Mouse (Mus musculus) midbrain, postnatal 0 days (tissue): ENCODE measurements around the gene Cdc42ep2. TPM values are rescaled to one million over a fixed set of nuclear protein-coding genes. Genes with fewer than 3 reads are reported as not detected.

Experiments used
- ATAC-seq: fragments of 200-750 bp; cut with Nextera tagmentation; 2 replicates; pipeline ENCODE4 v1.8.0; 2017; ENCODE audit warnings: moderate number of reproducible peaks, mild to moderate bottlenecking, moderate TSS enrichment, moderate library complexity; ENCODE audit not compliant: low FRiP score
- DNase-seq: peaks from one replicate; pipeline ENCODE4 v3.0.0-alpha.2; 2015; ENCODE audit warnings: low spot score
- H3K27ac ChIP-seq: fragments of 300-500 bp; sonication (generic); 2 replicates; pipeline ENCODE4 v1.5.1; 2014; ENCODE audit warnings: low read depth, mild to moderate bottlenecking, low read length, mixed read lengths
- H3K27me3 ChIP-seq: fragments of 300-500 bp; sonication (generic); 2 replicates; pipeline ENCODE4 v1.6.1; 2014; ENCODE audit warnings: low read length, control low read depth, mixed read lengths; ENCODE audit not compliant: insufficient read depth
- H3K36me3 ChIP-seq: fragments of 300-500 bp; sonication (generic); 2 replicates; pipeline ENCODE4 v1.6.1; 2014; ENCODE audit warnings: low read length, control low read depth, mixed read lengths; ENCODE audit not compliant: insufficient read depth
- H3K4me1 ChIP-seq: fragments of 300-500 bp; sonication (generic); 2 replicates; pipeline ENCODE4 v1.6.1; 2014; ENCODE audit warnings: mild to moderate bottlenecking, control low read depth, antibody characterized with exemption, low read length, mixed read lengths; ENCODE audit not compliant: insufficient read depth
- H3K4me2 ChIP-seq: fragments of 300-500 bp; sonication (generic); 2 replicates; pipeline ENCODE4 v1.6.1; 2014; ENCODE audit warnings: low read depth, mild to moderate bottlenecking, low read length, mixed read lengths; ENCODE audit not compliant: poor library complexity, severe bottlenecking
- H3K4me3 ChIP-seq: fragments of 300-500 bp; sonication (generic); 2 replicates; pipeline ENCODE4 v1.5.1; 2014; ENCODE audit warnings: low read depth, mild to moderate bottlenecking, low read length, moderate library complexity
- H3K9ac ChIP-seq: fragments of 300-500 bp; sonication (generic); replicated peaks from 2 replicates; pipeline ENCODE4 v1.6.1; 2014; ENCODE audit warnings: mild to moderate bottlenecking, low read length, moderate library complexity, mixed read lengths; ENCODE audit not compliant: poor library complexity, severe bottlenecking
- H3K9me3 ChIP-seq: fragments of 300-500 bp; sonication (generic); 2 replicates; pipeline ENCODE4 v1.6.1; 2016; ENCODE audit warnings: low read length, control low read depth
- CTCF ChIP-seq: IDR thresholded peaks from 2 replicates; pipeline ENCODE4 v1.5.1; 2016; ENCODE audit warnings: antibody characterized with exemption, mild to moderate bottlenecking
- WGBS: fragments of 180-500 bp; shearing (Covaris S2); extraction: QIAGEN DNeasy Blood & Tissue Kit; methylation state at CpG from one replicate; pipeline ENCODE4 v1.1.7; 2014; 5-methylcytosine and 5-hydroxymethylcytosine counted together
- polyA plus RNA-seq: library from polyadenylated mRNA; unstranded; fragments of >200 nt; fragmentation: Nextera tagmentation; extraction: Ambion mirVana; gene quantifications from 2 replicates; pipeline ENCODE4 v1.2.1, GENCODE M21; 2015
- total RNA-seq: library from RNA; depleted of rRNA; stranded (reverse); fragments of >200 nt; gene quantifications from 2 replicates; pipeline ENCODE4 v1.2.3, GENCODE M21; 2014

Gene Cdc42ep2
- total and polyA plus RNA-seq, 2 experiments from 2014 or later: 19.2 to 28.4 TPM

GRCm38 (mm10) chr19:5925311-5925855 lies 767 bp upstream of the Cdc42ep2 start:
- ATAC-seq (no peak), DNase-seq (no peak)
- H3K27me3 ChIP-seq: no peaks in the 10 kb centered on the region
- 26% methylated on average over 11 of the region's 11 CpGs for WGBS
- no peaks in the 10 kb centered on the region; the same call in 1 of the 2 replicates for H3K4me1 ChIP-seq
- H3K27ac ChIP-seq: peak overlapping the region; percentile 26; the same call in 1 of the 2 replicates
- peak overlapping the region; percentile 69 for H3K4me3 ChIP-seq
- peak overlapping the region; percentile 73 for H3K9ac ChIP-seq
- H3K4me2 ChIP-seq: peak overlapping the region; percentile 71
- H3K9me3 ChIP-seq: no peaks in the 10 kb centered on the region
- no peaks in the 10 kb centered on the region for H3K36me3 ChIP-seq
- no peak for TF ChIP-seq CTCF

- Histone ChIP-seq H3K36me3 (no peaks in the 10 kb centered on the region), H3K4me2 (peak overlapping the region; percentile 71), H3K4me1 (no peaks in the 10 kb centered on the region; the same call in 1 of the 2 replicates), H3K27ac (peak overlapping the region; percentile 76), H3K9me3 (no peaks in the 10 kb centered on the region), H3K4me3 (peak overlapping the region; percentile 69), H3K9ac (peak overlapping the region; percentile 73), H3K27me3 (no peaks in the 10 kb centered on the region)
- peak; percentile 95 for DNase-seq
- peak; percentile 86 for TF ChIP-seq CTCF
- ATAC-seq: peak; percentile 80
- under 1% methylated on average over 38 of the region's 38 CpGs for WGBS
Measured at GRCm38 (mm10) chr19:5923990-5924712, 465 bp downstream of the Cdc42ep2 start.

- H3K4me1 ChIP-seq: no peaks in the 10 kb centered on the region; the same call in 1 of the 2 replicates
Measured at GRCm38 (mm10) chr19:5922963-5923362, 1.7 kb downstream of the Cdc42ep2 start.

GRCm38 (mm10) chr19:5922119-5922942 lies 2.3 kb downstream of the Cdc42ep2 start:
- H3K9ac ChIP-seq: 0 out of 2 replicates have a peak overlapping the region, but pooled peaks have one; percentile 24
- no peak overlapping the region for H3K4me3 ChIP-seq
- no peaks in the 10 kb centered on the region; the same call in 1 of the 2 replicates for H3K4me1 ChIP-seq
- peaks cover 15% of the 10 kb centered on the region for H3K36me3 ChIP-seq
- no peak overlapping the region for H3K27ac ChIP-seq
- H3K9me3 ChIP-seq: no peaks in the 10 kb centered on the region
- peak overlapping the region; percentile 20 for H3K4me2 ChIP-seq
- H3K27me3 ChIP-seq: no peaks in the 10 kb centered on the region
- DNase-seq (no peak), ATAC-seq (no peak)
- 77% methylated on average over 15 of the region's 15 CpGs for WGBS
- no peak for TF ChIP-seq CTCF

More at GRCm38 (mm10) chr19:5922963-5923362, 1.7 kb downstream of the Cdc42ep2 start:
- Histone ChIP-seq H3K4me2 (no peak overlapping the region), H3K9ac (no peak overlapping the region), H3K27ac (no peak overlapping the region), H3K27me3 (no peaks in the 10 kb centered on the region), H3K36me3 (peaks cover 9% of the 10 kb centered on the region), H3K9me3 (no peaks in the 10 kb centered on the region), H3K4me3 (no peak overlapping the region)
- DNase-seq (no peak), ATAC-seq (no peak)
- WGBS: 92% methylated on average over 3 of the region's 3 CpGs
- no peak for TF ChIP-seq CTCF

GRCm38 (mm10) chr19:5921715-5922114 lies 2.9 kb downstream of the Cdc42ep2 start:
- H3K27ac ChIP-seq: no peak overlapping the region
- H3K4me2 ChIP-seq: peak overlapping the region; percentile 20
- TF ChIP-seq CTCF: no peak
- no peak overlapping the region for H3K4me3 ChIP-seq
- H3K27me3 ChIP-seq: no peaks in the 10 kb centered on the region
- ATAC-seq (no peak), DNase-seq (no peak)
- 21% methylated on average over 9 of the region's 9 CpGs for WGBS
- H3K9ac ChIP-seq: 0 out of 2 replicates have a peak overlapping the region, but pooled peaks have one; percentile 24
- H3K36me3 ChIP-seq: peaks cover 21% of the 10 kb centered on the region
- H3K9me3 ChIP-seq: no peaks in the 10 kb centered on the region
- H3K4me1 ChIP-seq: no peaks in the 10 kb centered on the region; the same call in 1 of the 2 replicates
